Mouse (Mus musculus) midbrain, embryonic 16.5 days (tissue): Measurements from ENCODE around the gene Hoxd13. TPM values are rescaled to one million over a fixed set of nuclear protein-coding genes. Genes with fewer than 3 reads are reported as not detected.

Experiments
- ATAC-seq: fragments of 200-750 bp; cut with Nextera tagmentation; 2 replicates; pipeline ENCODE4 v1.8.0; 2017; ENCODE audit warnings: moderate TSS enrichment
- H3K27ac ChIP-seq: fragments of 300-500 bp; sonication (generic); 2 replicates; pipeline ENCODE4 v1.5.1; 2014; ENCODE audit warnings: mild to moderate bottlenecking, low read length, mixed read lengths
- H3K27me3 ChIP-seq: fragments of 300-500 bp; sonication (generic); 2 replicates; pipeline ENCODE4 v1.6.1; 2014; ENCODE audit warnings: low read depth, low read length, mixed read lengths; ENCODE audit not compliant: control insufficient read depth, insufficient read depth
- H3K36me3 ChIP-seq: fragments of 300-500 bp; sonication (generic); 2 replicates; pipeline ENCODE4 v1.6.1; 2014; ENCODE audit warnings: mild to moderate bottlenecking, low read length, moderate library complexity, mixed read lengths; ENCODE audit not compliant: control insufficient read depth, insufficient read depth
- H3K4me1 ChIP-seq: fragments of 300-500 bp; sonication (generic); 2 replicates; pipeline ENCODE4 v1.6.1; 2014; ENCODE audit warnings: mild to moderate bottlenecking, low read length, mixed read lengths; ENCODE audit not compliant: control insufficient read depth, insufficient read depth
- H3K4me2 ChIP-seq: fragments of 300-500 bp; sonication (generic); 2 replicates; pipeline ENCODE4 v1.6.1; 2014; ENCODE audit warnings: mild to moderate bottlenecking, low read length, mixed read lengths
- H3K4me3 ChIP-seq: fragments of 300-500 bp; sonication (generic); 2 replicates; pipeline ENCODE4 v1.5.1; 2014; ENCODE audit warnings: low read depth, mild to moderate bottlenecking, low read length, moderate library complexity, mixed read lengths
- H3K9ac ChIP-seq: fragments of 300-500 bp; sonication (generic); 2 replicates; pipeline ENCODE4 v1.6.1; 2014; ENCODE audit warnings: low read depth, low read length, mixed read lengths
- H3K9me3 ChIP-seq: fragments of 300-500 bp; sonication (generic); replicated peaks from 2 replicates; pipeline ENCODE4 v1.6.1; 2014; ENCODE audit warnings: mild to moderate bottlenecking, low read length, mixed read lengths; ENCODE audit not compliant: control insufficient read depth, poor library complexity, severe bottlenecking
- WGBS: fragments of 180-500 bp; shearing (Covaris S2); extraction: QIAGEN DNeasy Blood & Tissue Kit; methylation state at CpG from one replicate; pipeline ENCODE4 v1.1.7; 2014; 5-methylcytosine and 5-hydroxymethylcytosine counted together
- polyA plus RNA-seq: library from polyadenylated mRNA; unstranded; fragments of >200 nt; fragmentation: Nextera tagmentation; extraction: Ambion mirVana; gene quantifications from 2 replicates; pipeline ENCODE4 v1.2.1, GENCODE M21; 2015

Hoxd13 gene
- polyA plus RNA-seq, 1 experiment from 2014 or later = not detected

DNA sequence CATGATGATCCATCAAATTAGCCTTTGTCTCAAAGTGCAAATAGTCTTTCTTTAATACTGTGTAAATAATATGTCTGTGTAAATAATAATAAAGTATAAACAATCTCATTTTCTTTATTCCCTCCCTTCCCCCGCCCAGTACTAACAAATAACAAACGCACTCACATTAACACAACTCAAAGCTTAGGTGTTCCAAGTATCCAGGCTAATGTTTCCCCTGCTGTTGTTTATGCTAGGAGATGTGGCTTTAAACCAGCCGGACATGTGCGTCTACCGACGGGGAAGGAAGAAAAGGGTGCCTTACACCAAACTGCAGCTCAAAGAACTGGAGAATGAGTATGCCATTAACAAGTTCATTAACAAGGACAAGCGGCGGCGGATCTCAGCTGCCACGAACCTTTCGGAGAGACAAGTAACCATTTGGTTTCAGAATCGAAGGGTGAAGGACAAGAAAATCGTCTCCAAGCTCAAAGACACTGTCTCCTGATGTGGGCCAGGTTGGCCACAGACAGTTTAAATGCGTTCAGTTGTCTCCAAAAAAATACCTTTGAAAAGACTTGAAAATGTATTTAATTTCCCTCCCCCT is 1.6 kb downstream of the Hoxd13 start:
- Histone ChIP-seq H3K9ac (no peak overlapping the region), H3K36me3 (no peaks in the 10 kb centered on the region), H3K4me1 (peaks cover 7% of the 10 kb centered on the region), H3K27me3 (peaks cover 86% of the 10 kb centered on the region), H3K27ac (no peak overlapping the region), H3K4me3 (no peak overlapping the region), H3K9me3 (no peaks in the 10 kb centered on the region), H3K4me2 (no peak overlapping the region)
- ATAC-seq = no peak
- 3% methylated on average over 14 of the region's 14 CpGs for WGBS

DNA sequence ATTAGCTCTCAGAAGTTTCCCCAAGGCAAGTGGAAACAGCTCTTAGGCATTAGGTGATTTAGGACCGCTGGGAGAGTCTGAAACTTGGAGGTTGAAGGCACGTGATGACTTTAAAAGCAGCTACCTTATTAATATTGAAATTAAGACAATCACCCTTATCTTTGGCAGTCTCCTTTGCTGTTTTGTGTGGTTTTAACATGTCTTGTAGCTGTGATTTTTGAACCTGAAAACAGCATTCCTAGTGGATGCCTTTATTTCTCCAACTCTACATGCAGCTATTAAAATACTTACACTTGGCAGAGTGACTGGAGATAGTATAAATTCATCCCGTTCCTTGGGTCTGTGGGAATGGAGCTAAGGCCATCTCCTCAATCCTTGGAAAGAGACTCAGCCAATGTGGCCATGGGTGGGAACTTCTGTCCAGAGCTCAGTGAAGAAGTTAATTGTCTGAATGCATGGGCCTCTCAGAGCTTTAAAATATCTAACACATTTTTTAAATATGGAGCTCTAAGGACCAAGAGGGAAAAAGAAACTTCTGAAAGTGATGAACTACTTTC is 2.6 kb downstream of the Hoxd13 start:
- 1% methylated on average over 3 of the region's 3 CpGs for WGBS
- Histone ChIP-seq H3K27me3 (peaks cover 86% of the 10 kb centered on the region), H3K9ac (no peak overlapping the region), H3K9me3 (no peaks in the 10 kb centered on the region), H3K4me2 (no peak overlapping the region), H3K27ac (no peak overlapping the region), H3K36me3 (no peaks in the 10 kb centered on the region), H3K4me1 (peaks cover 7% of the 10 kb centered on the region), H3K4me3 (no peak overlapping the region)
- no peak for ATAC-seq

DNA sequence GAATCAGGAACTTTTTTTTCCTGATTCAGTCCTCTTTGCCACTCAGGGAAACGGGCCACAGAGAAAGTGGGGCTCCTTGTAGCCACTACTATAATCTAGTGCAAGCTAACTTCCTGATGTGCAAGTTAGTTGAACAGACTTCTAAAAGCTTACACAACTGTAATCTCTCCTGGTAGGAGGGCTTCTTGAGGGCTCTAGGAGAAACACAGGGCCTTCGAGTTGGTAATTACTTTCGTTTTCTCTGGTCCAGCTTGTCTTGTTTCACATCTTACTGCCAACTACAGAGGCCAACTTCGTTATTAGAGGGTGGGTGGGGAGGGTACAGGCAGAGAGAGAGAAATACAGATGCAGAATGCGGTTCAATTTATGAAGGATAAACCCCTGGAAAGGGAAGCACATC is 3.7 kb downstream of the Hoxd13 start:
- no peak overlapping the region for H3K9ac ChIP-seq
- no peak for ATAC-seq
- peaks cover 7% of the 10 kb centered on the region for H3K4me1 ChIP-seq
- no peak overlapping the region for H3K4me3 ChIP-seq
- no peak overlapping the region for H3K27ac ChIP-seq
- H3K9me3 ChIP-seq = no peaks in the 10 kb centered on the region
- H3K4me2 ChIP-seq = no peak overlapping the region
- peaks cover 88% of the 10 kb centered on the region for H3K27me3 ChIP-seq
- no peaks in the 10 kb centered on the region for H3K36me3 ChIP-seq
- 3% methylated on average over 5 of the region's 5 CpGs for WGBS

DNA sequence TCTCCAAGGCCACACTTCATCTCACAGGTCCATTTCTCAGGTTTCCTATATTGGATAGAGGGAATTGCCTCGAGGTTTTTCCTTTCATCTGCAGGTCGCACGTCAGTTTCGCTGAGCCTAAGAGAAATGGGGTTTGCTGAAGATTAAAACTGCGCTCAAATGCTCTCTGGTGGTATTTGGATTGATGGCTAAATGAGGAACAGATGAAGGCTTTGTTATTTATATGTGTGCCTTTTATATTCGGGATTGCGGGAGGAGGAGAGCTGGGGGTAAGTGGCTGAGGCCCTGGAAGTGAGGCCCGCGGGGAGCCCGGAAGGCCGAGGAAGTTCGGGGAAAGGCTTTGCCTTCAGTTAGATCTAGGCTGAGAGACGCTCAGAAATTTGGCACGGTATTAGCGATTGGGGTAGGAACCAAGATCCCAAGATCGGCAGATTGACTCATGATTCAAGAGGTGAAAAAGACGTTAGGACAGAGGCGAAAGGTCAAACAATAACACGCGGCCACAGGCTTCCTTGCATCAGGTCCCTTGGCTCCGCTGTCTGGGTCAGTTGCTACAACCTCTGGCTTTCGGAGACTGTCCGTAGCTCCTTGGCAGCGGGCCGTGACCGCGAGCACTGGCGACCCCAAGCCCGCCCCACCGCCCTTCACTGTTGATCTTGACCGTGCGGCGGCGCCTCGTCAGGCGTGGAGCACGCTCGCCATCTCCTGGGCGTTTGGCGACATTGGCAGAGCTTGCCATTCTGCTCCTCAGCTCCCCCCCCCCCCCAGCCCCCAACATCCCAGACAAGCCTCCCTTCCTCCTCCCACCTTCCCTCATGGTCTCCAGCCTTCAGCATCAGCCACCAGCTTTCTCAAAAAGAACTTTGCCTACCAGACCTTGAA is 4.6 kb downstream of the Hoxd13 start:
- under 1% methylated on average over 38 of the region's 40 CpGs for WGBS
- no peak for ATAC-seq
- Histone ChIP-seq H3K27ac (no peak overlapping the region), H3K4me3 (peak overlapping the region; percentile 7; the same call in 1 of the 2 replicates), H3K27me3 (peaks cover 89% of the 10 kb centered on the region), H3K36me3 (no peaks in the 10 kb centered on the region), H3K9me3 (no peaks in the 10 kb centered on the region), H3K4me2 (peak overlapping the region; percentile 55), H3K4me1 (peaks cover 7% of the 10 kb centered on the region), H3K9ac (no peak overlapping the region)

DNA sequence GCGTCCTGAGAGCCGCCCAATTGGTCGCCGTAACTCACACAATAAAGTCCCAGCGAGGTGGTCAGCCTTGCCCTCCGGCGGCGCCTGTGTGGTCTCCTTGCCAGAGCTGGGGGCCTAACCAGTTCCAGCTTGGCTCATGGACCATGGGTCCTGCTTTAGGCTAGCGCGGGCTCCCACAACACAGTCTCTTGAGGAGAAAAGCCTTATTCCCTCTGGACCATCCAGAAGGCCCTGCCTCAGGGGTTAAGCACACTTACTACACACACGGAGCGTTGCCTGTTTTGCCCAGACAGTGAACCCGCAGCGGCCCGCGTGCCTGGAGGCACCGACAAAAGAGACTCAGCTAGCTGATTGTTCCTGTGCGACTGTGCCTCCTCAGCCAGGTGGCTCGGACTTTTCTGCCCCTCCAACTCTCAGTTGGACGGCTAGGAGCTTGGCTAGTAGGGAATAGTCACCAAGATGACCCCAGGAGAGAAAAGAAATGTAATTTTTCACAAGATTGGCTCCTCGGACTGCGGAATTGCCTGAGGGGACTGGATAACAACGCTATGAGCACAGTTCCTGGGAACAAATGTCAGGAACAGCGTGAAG is 5.8 kb downstream of the Hoxd13 start:
- Histone ChIP-seq H3K4me2 (no peak overlapping the region), H3K27ac (no peak overlapping the region), H3K4me3 (no peak overlapping the region), H3K9ac (no peak overlapping the region), H3K9me3 (no peaks in the 10 kb centered on the region), H3K27me3 (peaks cover 94% of the 10 kb centered on the region), H3K36me3 (no peaks in the 10 kb centered on the region), H3K4me1 (peaks cover 3% of the 10 kb centered on the region; the same call in 1 of the 2 replicates)
- no peak for ATAC-seq
- 1% methylated on average over 24 of the region's 24 CpGs for WGBS

DNA sequence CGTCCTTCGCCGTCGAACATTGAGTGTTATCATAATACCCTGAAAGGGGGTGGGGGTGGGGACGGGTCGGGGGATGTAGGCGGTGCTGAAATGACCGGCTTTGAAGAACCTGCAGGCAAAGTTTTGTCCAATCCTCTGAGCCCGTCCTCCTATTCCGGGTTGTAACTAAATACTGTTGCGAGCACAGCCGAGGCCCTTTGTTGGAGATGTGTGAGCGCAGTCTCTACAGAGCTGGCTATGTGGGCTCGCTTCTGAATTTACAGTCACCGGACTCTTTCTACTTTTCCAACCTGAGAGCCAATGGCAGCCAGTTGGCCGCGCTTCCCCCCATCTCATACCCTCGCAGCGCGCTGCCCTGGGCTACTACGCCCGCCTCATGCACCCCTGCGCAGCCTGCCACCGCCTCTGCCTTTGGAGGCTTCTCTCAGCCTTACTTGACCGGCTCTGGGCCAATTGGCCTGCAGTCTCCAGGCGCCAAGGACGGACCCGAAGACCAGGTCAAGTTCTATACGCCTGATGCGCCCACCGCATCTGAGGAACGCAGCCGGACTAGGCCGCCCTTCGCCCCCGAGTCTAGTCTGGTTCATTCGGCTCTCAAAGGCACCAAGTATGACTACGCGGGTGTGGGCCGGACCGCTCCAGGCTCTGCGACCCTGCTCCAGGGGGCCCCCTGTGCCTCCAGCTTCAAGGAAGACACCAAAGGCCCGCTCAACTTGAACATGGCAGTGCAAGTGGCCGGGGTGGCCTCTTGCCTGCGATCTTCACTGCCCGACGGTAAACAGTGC is 7.0 kb downstream of the Hoxd13 start, which contains the start of gene Hoxd12:
TSS of gene Hoxd12 (plus strand) at position 133 of the 785 bp plus-strand sequence.
- no peak within 1 kb of the TSS for H3K4me2 ChIP-seq
- peaks cover 3% of the 10 kb centered on the region; the same call in 1 of the 2 replicates for H3K4me1 ChIP-seq
- H3K9me3 ChIP-seq = no peaks in the 10 kb centered on the region
- no peaks in the 10 kb centered on the region for H3K36me3 ChIP-seq
- H3K4me3 ChIP-seq = no peak within 1 kb of the TSS
- no peak for ATAC-seq
- H3K9ac ChIP-seq = no peak within 1 kb of the TSS
- no peak within 1 kb of the TSS for H3K27ac ChIP-seq
- peaks cover 93% of the 10 kb centered on the region for H3K27me3 ChIP-seq
- 3% methylated on average over 47 of the region's 47 CpGs for WGBS

DNA sequence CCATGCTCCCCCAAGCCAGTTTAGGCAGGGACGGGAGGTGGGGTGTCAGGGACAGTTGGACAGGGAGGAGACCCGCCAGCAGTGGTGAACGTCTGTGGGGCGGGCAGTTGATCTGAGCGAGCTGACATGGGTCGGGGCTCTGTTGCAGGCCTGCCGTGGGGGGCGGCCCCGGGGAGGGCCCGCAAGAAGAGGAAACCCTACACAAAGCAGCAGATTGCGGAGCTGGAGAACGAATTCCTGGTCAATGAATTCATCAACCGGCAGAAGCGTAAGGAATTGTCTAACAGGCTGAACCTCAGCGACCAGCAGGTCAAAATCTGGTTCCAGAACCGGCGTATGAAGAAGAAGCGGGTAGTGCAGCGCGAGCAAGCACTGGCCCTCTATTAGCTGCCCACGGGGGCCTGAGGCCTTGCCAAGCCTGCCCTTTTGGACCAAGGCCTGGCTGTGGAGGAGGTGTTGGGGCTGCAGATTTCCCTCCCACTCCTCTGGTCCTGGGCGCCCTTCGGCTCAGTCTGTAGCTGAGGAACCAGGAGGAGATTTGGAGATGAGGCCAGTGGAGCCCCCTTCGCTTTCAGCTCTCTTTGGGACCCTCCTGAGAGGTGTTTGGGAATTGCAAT is 7.7 kb downstream of the Hoxd13 start:
- H3K9me3 ChIP-seq = no peaks in the 10 kb centered on the region
- 6% methylated on average over 24 of the region's 24 CpGs for WGBS
- peaks cover 3% of the 10 kb centered on the region; the same call in 1 of the 2 replicates for H3K4me1 ChIP-seq
- no peaks in the 10 kb centered on the region for H3K36me3 ChIP-seq
- H3K4me2 ChIP-seq = no peak overlapping the region
- H3K4me3 ChIP-seq = no peak overlapping the region
- peaks cover 96% of the 10 kb centered on the region for H3K27me3 ChIP-seq
- H3K27ac ChIP-seq = no peak overlapping the region
- no peak overlapping the region for H3K9ac ChIP-seq
- ATAC-seq = no peak

DNA sequence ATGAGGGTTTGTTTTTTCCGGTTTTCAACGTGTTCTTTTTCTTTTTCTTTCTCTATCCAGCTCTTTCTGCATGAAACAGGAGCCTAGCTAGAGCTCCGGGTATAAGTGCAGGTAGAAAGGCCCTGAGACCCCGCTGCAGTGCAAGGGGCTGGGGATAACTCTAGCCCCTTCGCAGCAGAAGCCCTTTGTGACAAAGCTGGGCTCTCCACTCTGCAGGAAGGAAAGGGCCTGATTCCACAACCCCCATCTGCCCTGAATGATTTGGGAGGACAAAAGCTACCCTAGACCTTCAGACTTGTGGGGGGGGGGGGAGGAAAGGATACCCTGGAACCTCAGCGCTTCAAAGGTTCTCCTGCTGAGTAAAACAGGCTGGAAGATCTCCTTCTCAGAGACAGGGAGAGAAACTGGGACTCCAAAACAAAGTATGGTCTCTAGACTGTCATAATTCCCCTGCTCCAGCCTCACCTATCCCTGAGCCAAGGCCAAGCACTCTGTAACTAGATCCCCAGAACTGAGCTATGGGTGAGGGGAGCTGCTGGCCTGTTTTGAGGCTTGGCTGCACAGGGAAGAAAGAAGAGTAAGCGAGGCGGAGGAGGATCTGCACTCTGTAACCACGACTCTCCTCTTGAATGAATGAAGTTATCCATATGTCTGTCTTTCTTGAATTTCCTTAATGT is 8.4 kb downstream of the Hoxd13 start:
- Histone ChIP-seq H3K27me3 (peaks cover 97% of the 10 kb centered on the region), H3K27ac (no peak overlapping the region), H3K4me3 (no peak overlapping the region), H3K4me1 (peaks cover 3% of the 10 kb centered on the region; the same call in 1 of the 2 replicates), H3K4me2 (no peak overlapping the region), H3K9me3 (no peaks in the 10 kb centered on the region), H3K9ac (no peak overlapping the region), H3K36me3 (no peaks in the 10 kb centered on the region)
- 3% methylated on average over 9 of the region's 9 CpGs for WGBS
- no peak for ATAC-seq
